Mouse (Mus musculus) neural tube, embryonic 11.5 days (tissue): ENCODE data around the gene Dync1li2. TPM values are rescaled to one million over a fixed set of nuclear protein-coding genes. Genes with fewer than 3 reads are reported as not detected.

Experiments used
- ATAC-seq: fragments of 200-750 bp; cut with Nextera tagmentation; 2 replicates; pipeline ENCODE4 v1.8.0; 2017; ENCODE audit warnings: moderate number of reproducible peaks, mild to moderate bottlenecking, moderate TSS enrichment, moderate library complexity; ENCODE audit not compliant: insufficient read depth, low FRiP score, low TSS enrichment
- DNase-seq: peaks from one replicate; pipeline ENCODE4 v3.0.0-alpha.2; 2015; ENCODE audit warnings: low spot score
- H3K27ac ChIP-seq: fragments of 300-500 bp; sonication (generic); 2 replicates; pipeline ENCODE4 v1.5.1; 2014; ENCODE audit warnings: low read depth, mild to moderate bottlenecking, low read length
- H3K27me3 ChIP-seq: fragments of 300-500 bp; sonication (generic); 2 replicates; pipeline ENCODE4 v1.6.1; 2014; ENCODE audit warnings: mild to moderate bottlenecking, low read length, mixed read lengths; ENCODE audit not compliant: control insufficient read depth, insufficient read depth
- H3K36me3 ChIP-seq: fragments of 300-500 bp; sonication (generic); 2 replicates; pipeline ENCODE4 v1.6.1; 2014; ENCODE audit warnings: mild to moderate bottlenecking, low read length, moderate library complexity, mixed read lengths; ENCODE audit not compliant: control insufficient read depth, insufficient read depth
- H3K4me1 ChIP-seq: fragments of 300-500 bp; sonication (generic); 2 replicates; pipeline ENCODE4 v1.6.1; 2014; ENCODE audit warnings: low read length, mixed read lengths; ENCODE audit not compliant: control insufficient read depth, insufficient read depth
- H3K4me2 ChIP-seq: fragments of 300-500 bp; sonication (generic); 2 replicates; pipeline ENCODE4 v1.6.1; 2014; ENCODE audit warnings: low read depth, mild to moderate bottlenecking, moderate library complexity
- H3K4me3 ChIP-seq: fragments of 300-500 bp; sonication (generic); 2 replicates; pipeline ENCODE4 v1.5.1; 2014; ENCODE audit warnings: low read depth, low read length
- H3K9ac ChIP-seq: fragments of 300-500 bp; sonication (generic); 2 replicates; pipeline ENCODE4 v1.6.1; 2014; ENCODE audit warnings: mild to moderate bottlenecking, low read length
- H3K9me3 ChIP-seq: fragments of 300-500 bp; sonication (generic); 2 replicates; pipeline ENCODE4 v1.6.1; 2016; ENCODE audit warnings: low read length; ENCODE audit not compliant: control insufficient read depth
- WGBS: fragments of 180-500 bp; shearing (Covaris S2); extraction: QIAGEN DNeasy Blood & Tissue Kit; methylation state at CpG from one replicate; pipeline ENCODE4 v1.1.7; 2014; 5-methylcytosine and 5-hydroxymethylcytosine counted together
- polyA plus RNA-seq: library from polyadenylated mRNA; unstranded; fragments of >200 nt; fragmentation: Nextera tagmentation; extraction: Ambion mirVana; gene quantifications from 2 replicates; pipeline ENCODE4 v1.2.1, GENCODE M21; 2014

Dync1li2 gene
- polyA plus RNA-seq, 1 experiment from 2014 or later: 82.2 TPM

GRCm38 (mm10) chr8:104370071-104370470 lies 72.8 kb downstream of the Dync1li2 start:
- Histone ChIP-seq H3K27me3 (no peaks in the 10 kb centered on the region), H3K36me3 (no peaks in the 10 kb centered on the region), H3K9ac (no peak overlapping the region), H3K4me3 (no peak overlapping the region), H3K9me3 (no peaks in the 10 kb centered on the region), H3K4me1 (no peaks in the 10 kb centered on the region), H3K27ac (no peak overlapping the region), H3K4me2 (no peak overlapping the region)
- no peak for DNase-seq
- no peak for ATAC-seq
- 77% methylated on average over 6 of the region's 6 CpGs for WGBS

DNA sequence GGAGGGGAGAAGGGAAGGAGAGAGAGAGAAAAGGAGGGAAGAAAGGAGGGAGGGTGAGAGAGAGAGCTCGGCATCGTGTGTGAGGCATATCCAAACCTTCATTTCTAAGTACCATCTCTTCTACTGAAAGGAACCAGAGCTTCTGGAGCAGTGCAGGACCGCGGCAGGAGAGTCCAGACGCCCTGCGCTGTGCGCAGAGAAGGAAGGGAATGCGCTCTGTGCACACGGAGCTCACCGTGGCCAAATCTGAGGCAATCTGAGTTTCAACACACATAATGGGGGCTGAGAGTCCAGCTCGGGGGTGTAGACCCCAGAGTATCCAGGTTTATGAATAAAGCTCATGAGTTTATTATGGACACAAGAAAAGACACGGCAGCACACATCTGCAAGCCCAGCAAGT lies 73.3 kb downstream of the Dync1li2 start:
- no peak overlapping the region for H3K27ac ChIP-seq
- no peaks in the 10 kb centered on the region for H3K36me3 ChIP-seq
- no peak overlapping the region; the same call in 1 of the 2 replicates for H3K9ac ChIP-seq
- no peak overlapping the region for H3K4me3 ChIP-seq
- no peak overlapping the region for H3K4me2 ChIP-seq
- H3K27me3 ChIP-seq: no peaks in the 10 kb centered on the region
- DNase-seq (no peak), ATAC-seq (no peak)
- no peaks in the 10 kb centered on the region for H3K9me3 ChIP-seq
- WGBS: 86% methylated on average over 12 of the region's 12 CpGs
- no peaks in the 10 kb centered on the region for H3K4me1 ChIP-seq

Other genes with a start within 250 kb of the Dync1li2 start
- gene Tk2, start 194.5 kb downstream of the Dync1li2 start, polyA plus RNA-seq: 34.4 and 36.4 TPM in 2 replicates
- 30.8 and 35.3 TPM in 2 replicates for gene Cklf, start 192.2 kb downstream of the Dync1li2 start, polyA plus RNA-seq
- gene Cmtm2a, start 149.9 kb downstream of the Dync1li2 start, polyA plus RNA-seq: not detected in 2 replicates
- not detected in 2 replicates for gene Gm45711, start 133.0 kb downstream of the Dync1li2 start, polyA plus RNA-seq
- not detected in 2 replicates for gene Cmtm1, start 132.9 kb downstream of the Dync1li2 start, polyA plus RNA-seq
- not detected in 2 replicates for gene Gm11020, start 121.5 kb downstream of the Dync1li2 start, polyA plus RNA-seq
- not detected in 2 replicates for gene Cmtm2b, start 120.8 kb downstream of the Dync1li2 start, polyA plus RNA-seq
- gene Cmtm3, start 103.6 kb downstream of the Dync1li2 start, polyA plus RNA-seq: 84.6 and 90.8 TPM in 2 replicates
- gene Cmtm4, start 47.2 kb downstream of the Dync1li2 start, polyA plus RNA-seq: 2.8 and 3.2 TPM in 2 replicates
- 0.25 and 0.34 TPM in 2 replicates for gene Terb1, start 66.9 kb upstream of the Dync1li2 start, polyA plus RNA-seq
- 119 and 125 TPM in 2 replicates for gene Nae1, start 91.6 kb upstream of the Dync1li2 start, polyA plus RNA-seq
- gene Car7, start 91.6 kb upstream of the Dync1li2 start, polyA plus RNA-seq: 1.2 and 1.4 TPM in 2 replicates
- 17.8 and 20.0 TPM in 2 replicates for gene Pdp2, start 148.4 kb upstream of the Dync1li2 start, polyA plus RNA-seq
- gene Cdh16, start 181.3 kb upstream of the Dync1li2 start, polyA plus RNA-seq: 0.80 TPM in 1 of 2 replicates, not detected in the other
- 2.9 and 4.3 TPM in 2 replicates for gene Rrad, start 188.3 kb upstream of the Dync1li2 start, polyA plus RNA-seq
- gene Ciao2b, start 198.9 kb upstream of the Dync1li2 start, polyA plus RNA-seq: 96.9 and 99.1 TPM in 2 replicates